Mouse (Mus musculus) bone marrow, adult 2 months (tissue): Measurements from ENCODE around the gene Mettl27.

Experiments
- CTCF ChIP-seq: fragments of 200-500 bp; IDR thresholded peaks from 2 replicates; pipeline ENCODE4 v1.5.1; 2011; ENCODE audit warnings: low read length, control low read depth; ENCODE audit not compliant: control insufficient read depth, insufficient read depth
- POLR2A ChIP-seq: fragments of 200-500 bp; IDR thresholded peaks from 2 replicates; pipeline ENCODE4 v1.6.1; 2011; ENCODE audit warnings: low read depth, mild to moderate bottlenecking, control low read depth, low read length, borderline replicate concordance; ENCODE audit not compliant: control insufficient read depth

DNA sequence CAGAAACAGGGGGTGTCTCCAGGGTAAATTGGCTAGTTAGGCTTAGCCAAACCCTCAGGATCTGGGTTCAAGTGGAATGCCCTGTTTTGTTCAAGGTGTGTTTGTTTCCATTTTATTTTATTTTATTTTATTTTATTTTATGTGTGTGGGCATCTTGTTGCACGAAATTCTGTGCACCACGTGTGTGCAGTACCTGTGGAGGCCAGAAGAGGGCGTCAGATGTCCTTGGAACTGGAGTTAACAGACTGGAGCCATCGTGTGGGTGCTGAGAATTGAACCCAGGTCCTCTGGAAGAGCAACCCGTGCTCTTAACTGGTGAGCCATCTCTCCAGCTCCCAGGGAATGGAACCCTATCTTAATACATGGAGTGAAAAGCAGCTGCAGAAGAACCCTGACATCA, 39.5 kb upstream of the Mettl27 start:
- TF ChIP-seq CTCF (no peak), POLR2A (no peak)
